Mouse (Mus musculus) left cerebral cortex, postnatal 4 days (tissue): Measurements from ENCODE around the gene Sec24c. TPM values are rescaled to one million over a fixed set of nuclear protein-coding genes. Genes with fewer than 3 reads are reported as not detected.

Source experiments
- DNase-seq: peaks from one replicate; pipeline ENCODE4 v3.0.0-alpha.2; 2022
- intact Hi-C: fragments of 180-260 bp; cut with DNase I; formaldehyde crosslinking; loops from one replicate; pipeline ENCODE4 v1.15.1; 2025
- total RNA-seq, 2 experiments: library from RNA; stranded (reverse); gene quantifications; 2 replicates each; pipeline ENCODE4 v1.2.3; 2021

Gene Sec24c
- total RNA-seq, 2 experiments from 2014 or later: 124 to 151 TPM

DNA sequence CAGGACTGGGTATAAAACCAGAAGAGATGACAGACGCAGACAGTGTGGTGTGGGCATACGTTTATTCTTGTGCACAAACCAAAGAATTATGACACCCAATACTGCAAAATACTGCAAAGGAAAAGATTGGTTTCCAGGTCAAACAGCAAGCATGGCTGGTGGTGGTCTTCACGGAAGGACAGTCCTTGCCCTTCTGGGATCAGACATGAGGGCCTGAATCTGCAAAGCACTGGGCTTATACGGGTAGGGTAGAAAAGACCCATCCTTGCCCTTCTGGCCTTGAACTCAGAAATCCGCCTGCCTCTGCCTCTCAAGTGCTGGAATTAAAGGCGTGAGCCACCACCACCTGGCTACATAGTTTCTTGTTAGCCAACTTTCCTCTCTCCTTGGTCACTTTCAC lies 15.2 kb upstream of the Sec24c start:
- intact Hi-C loops: loop anchor here (5.0 kb wide), 1 partner anchor 82 kb away; no protein-coding TSS in a partner anchor
- no peak for DNase-seq

DNA sequence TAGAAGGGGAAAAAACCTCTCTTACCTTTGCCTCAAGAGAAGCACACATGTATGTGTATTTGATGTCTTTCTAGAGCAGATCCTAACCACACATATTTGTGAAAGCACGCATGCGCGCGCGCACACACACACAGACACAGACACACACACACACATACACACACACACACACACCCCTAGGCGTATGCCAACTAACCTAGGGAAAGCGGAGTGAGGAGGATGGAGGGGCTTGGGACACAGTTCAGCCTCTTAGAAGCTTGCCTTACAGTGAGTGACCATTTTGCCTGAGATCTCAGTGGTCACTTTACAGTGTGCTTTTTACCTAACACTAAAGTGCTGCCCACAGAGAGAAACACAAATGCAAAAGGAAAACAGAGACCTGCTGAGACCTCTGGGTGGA lies 14.4 kb upstream of the Sec24c start:
- intact Hi-C loops: loop anchor here (5.0 kb wide), 1 partner anchor 82 kb away; no protein-coding TSS in a partner anchor
- DNase-seq: no peak

DNA sequence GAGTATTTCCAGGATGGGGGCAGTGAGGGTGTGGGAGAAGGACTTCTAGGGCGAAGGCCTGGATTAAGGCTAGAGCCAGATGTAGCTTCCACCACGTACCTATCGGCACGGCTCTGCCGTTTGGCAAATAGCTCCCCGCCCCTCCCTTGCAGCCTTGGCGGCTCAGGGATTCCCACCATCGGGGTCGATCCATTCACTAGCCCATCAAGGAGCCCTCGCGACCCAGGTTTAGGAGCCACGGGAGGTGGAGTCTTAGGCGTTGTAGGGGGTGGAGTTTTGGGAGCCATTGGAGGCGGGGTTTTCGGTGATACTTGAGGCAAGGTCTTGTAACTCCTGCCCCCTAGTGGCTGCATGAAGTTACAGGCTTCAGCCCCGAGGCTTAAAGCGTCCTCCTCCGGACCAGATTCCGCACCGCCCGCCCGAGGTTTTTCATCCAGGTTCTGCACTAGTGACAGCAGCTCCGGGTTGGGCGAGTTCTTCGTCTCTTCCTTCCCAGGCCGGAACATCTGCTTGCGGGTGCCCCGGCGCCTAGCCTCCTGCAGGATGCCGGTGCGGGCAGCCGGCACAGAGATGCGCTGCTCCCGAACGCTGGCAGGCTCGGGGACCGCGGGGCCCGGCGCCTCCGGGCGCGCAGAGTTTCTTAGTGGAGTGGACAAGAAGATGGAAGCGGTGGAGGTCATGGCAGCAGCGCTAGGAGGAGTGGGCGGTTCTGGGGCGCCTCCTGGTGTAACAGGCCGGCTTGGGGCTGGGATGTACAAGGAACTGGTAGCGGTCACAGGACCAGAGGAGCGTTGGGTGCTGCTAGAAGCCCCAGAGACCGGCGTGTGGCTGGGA lies 13.1 kb upstream of the Sec24c start:
- intact Hi-C loops: no loop called here

DNA sequence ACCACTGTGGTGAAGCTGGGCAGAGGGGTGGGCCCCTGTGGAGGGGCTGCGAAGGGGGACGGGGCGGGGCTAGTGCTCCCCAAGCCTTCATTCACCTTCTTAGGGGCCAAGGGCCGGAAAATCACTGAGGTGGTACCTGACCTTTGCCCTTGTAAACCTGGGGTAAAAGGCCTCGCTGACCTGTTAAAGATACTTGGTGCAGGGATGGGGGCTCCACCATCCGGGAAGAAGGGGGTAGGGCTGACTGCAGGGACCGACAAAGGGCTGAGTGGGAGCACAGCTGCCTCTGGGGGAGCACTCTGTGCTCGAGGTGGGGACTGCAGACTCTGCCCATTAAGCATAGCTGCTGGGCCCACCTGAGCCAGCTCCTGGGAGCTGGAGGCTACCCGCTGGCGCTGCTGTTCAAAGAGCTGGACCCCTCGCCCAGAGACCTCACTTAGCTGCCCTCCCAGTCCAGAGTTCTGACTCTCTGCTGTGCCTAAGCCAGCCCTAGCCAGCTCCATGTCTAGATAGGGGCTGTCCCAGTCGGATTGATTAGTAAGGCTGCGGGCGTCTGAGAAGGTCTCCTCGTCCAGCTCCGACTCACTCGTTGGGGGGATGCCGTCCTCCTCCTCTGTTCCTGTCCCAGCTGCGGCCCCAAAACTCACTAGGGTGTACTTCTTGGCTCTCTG lies 12.3 kb upstream of the Sec24c start:
- intact Hi-C loops: no loop called here
- peak; percentile 16 for DNase-seq

More for the DNA sequence above, 13.1 kb upstream of the Sec24c start:
- DNase-seq: peak; percentile 95

DNA sequence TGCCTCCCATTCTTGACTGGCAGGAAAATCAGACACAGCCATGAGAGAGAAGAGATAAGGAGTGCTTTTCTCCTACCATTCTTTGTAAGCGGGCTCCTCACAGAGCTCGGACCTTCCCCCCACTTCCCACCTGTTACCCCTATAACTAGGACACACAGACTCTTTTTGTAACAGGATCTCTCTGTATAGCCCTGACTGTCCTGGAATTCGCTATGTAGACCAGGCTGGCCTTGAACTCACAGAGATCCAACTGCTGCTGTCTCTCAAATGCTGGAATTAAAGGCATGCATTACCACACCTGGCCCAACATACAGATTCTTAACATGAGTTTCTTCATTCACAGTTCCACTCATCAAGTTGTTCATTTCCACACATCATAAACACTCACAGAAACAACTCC lies 11.4 kb upstream of the Sec24c start:
- intact Hi-C loops: no loop called here
- DNase-seq: no peak

DNA sequence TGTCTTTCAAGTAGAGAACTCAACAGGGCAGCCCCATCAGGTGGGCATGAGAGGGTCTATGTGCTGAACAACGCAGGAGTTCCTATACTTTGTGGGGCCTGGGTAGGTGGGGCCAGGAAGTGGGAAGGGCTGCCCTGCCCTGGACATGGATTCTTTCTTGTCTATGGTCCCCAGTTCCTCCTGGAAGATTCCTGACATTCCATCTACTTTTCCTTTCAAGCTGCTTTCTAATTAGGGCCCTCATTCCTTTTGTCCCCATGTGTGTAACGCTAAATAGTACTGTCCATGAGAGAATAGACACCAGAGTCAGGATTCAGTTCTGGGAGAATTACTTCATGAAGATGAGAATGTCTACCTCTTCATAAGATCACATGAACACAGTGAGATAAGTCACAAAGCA lies 10.5 kb upstream of the Sec24c start:
- intact Hi-C loops: no loop called here

DNA sequence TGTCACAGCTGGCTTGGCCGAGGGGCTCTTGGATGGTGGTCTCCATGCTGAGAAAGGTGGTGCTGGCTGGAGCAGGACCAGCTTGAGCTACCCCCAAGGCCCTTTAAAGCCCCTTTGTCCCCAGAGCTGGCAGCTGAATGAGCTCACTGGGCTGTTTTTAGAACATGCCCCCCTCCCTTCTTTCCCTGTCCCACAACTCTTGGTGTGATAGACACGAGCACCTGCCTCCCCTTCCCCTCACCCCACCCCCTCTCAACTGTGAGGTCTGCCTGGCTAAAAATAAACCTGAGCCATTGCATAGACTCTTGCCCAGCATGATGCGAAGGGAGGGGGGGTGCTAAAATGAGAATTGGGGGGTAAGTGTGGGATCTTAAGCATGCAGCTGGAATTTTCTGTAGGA lies 9.7 kb upstream of the Sec24c start:
- no peak for DNase-seq
- intact Hi-C loops: no loop called here

More for the DNA sequence above, 10.5 kb upstream of the Sec24c start:
- no peak for DNase-seq

DNA sequence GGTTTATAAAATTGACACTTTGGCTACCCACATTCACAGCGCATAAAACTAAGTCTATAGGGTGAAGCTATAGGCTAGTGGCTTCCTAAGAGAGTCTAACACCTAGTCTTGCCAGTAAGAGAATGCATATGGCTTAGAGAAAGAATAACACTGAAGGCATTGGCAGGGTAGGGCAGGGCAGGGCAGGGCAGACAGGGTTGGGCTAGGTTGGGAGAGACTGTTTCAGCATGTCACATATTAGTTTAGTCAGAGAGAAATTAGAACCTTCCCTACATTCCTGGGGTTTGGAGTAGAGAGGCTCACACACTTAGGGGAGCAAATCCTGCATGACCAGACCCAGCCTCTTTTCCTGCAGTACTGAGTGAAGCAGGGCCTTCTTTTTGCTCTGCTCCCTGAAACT lies 6.6 kb upstream of the Sec24c start:
- intact Hi-C loops: no loop called here
- no peak for DNase-seq

DNA sequence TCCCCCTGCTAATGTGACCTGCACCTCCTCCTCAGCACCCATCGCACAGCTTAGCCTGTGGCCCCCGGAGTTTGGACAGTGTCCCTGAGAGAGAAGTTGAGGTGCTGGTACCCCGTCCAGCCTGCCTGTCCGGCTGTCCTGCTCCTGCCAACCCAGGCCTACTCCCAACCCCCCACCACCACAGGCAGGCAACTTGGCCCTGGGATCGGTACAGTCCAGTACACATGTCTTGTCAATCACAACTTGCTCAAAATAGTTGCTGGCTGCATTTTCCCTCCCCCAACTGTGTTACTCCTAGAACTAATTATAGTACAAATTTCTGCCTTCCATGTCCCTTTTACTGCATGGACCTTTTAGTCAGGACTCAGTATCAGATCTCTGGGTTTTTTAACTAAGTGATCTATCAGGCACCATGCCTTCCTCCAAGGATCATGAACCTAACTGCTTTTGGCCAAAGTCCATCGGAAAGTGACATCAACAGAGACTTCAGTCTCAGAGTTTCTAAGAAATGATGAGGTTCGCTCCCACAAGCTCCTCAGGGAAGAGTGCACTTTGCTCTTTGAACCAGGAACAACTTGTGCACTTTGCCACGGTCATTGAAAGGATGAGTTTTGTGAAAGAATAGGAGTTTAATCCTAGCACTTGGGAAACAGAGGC lies 5.8 kb upstream of the Sec24c start, which contains the start of gene Synpo2l:
Synpo2l (minus strand) TSS at position 201 of the 657 bp plus-strand sequence.
- no peak for DNase-seq
- intact Hi-C loops: no loop called here

DNA sequence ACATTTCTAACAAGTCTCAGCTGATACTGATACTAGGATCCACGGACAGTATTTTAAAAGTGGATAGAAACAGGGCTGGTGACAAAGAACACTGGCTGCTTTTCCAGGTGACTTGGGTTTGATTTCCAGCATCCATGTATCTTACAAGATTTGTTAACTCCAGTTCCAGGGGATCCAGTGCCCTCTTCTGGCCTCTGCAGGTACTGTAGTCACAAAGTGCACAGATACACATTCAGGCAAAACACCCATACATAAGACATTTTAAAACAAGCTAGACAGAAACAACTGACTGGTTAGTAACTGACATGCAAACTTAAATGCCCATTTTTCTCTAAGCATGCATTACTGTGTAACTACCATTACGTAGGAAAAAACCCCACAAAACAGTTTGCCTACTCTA lies 1.1 kb upstream of the Sec24c start:
- DNase-seq: peak; percentile 34
- intact Hi-C loops: no loop called here

DNA sequence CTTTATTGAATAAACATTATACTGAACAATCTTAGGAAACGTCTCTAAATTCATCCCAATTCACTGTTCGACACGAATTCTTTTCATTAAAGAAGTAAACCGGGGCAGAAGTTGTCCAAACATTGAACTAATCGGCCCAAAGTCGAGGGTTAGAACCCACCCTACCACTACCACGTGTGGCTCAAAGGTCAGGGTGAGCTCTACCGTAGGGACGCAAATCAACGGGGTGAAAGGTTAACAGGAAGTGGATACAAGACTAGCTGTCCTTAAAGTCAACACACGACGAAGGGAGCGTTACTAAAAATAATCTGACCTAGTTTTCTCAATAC lies 409 bp upstream of the Sec24c start:
- DNase-seq: no peak
- intact Hi-C loops: no loop called here

DNA sequence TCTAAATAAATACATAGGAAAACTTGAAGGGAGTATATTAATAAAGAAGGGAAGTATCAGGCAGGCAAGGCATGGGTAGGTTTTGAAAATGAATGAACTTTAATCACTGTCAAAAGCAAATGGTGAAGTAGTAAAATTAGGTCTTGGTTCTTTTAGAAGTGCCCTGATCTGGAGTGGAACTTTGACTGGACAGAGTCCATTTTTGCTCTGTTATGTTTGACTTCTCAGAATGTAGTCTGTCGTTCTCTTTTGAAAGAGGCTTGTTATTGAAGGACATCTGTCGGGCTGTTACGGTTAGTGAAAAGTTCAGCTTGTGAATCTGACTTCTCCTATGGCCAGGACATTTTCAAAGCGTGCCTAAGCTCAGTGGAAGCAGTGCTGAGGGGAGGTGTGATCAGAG lies 3.8 kb downstream of the Sec24c start:
- intact Hi-C loops: no loop called here
- DNase-seq: no peak

DNA sequence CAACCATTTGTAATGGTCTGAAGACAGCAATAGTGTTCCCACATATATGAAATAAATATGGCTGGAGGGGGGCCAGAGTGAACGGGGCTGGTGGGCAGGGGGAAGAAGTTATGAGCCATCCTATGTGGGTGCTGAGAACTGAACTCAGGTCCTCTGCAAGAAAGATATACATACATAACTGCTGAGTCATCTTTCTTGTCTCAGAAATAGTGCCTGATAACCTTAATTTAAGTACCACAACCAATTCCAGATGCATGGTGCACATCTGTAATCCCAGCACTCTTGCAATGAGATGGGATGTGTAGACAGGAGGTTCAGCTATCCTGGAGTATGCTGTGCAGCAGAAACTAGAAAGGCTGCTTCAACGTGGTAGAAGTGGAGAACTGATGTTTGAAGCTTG lies 7.6 kb downstream of the Sec24c start:
- DNase-seq: no peak
- intact Hi-C loops: no loop called here

DNA sequence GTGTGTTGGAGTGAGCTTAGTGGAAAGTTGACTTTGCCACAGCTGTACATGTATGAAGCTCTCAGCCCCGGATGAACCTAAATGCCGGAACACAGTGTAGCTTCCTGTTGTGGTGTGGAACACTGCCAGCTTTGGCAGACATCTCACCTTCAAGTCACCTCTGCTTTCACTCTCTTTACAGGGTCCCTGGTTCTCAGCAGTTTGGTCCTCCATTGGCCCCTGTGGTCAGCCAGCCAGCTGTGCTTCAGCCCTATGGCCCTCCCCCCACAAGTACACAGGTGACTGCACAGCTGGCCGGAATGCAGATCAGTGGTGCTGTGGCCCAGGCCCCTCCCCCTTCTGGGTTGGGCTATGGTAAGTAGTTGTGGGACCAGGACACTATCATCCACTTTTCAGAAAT lies 8.4 kb downstream of the Sec24c start:
- intact Hi-C loops: no loop called here
- no peak for DNase-seq

DNA sequence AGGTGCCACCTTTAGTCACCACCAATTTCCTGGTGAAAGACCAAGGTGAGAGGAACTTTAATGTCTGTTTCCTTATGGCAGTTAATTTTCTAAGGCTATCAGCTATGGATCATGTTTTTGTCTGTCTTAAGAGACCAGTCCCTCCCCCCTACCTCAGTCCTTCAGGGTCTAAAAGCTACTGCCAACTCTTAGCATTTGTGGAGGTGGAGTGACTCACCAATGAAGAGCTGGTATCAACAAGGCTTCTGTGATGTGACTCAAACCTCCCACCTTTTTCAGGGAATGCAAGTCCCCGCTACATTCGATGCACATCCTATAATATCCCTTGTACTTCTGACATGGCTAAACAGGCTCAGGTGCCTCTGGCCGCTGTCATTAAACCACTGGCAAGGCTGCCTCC lies 12.5 kb downstream of the Sec24c start:
- DNase-seq: no peak
- intact Hi-C loops: no loop called here

DNA sequence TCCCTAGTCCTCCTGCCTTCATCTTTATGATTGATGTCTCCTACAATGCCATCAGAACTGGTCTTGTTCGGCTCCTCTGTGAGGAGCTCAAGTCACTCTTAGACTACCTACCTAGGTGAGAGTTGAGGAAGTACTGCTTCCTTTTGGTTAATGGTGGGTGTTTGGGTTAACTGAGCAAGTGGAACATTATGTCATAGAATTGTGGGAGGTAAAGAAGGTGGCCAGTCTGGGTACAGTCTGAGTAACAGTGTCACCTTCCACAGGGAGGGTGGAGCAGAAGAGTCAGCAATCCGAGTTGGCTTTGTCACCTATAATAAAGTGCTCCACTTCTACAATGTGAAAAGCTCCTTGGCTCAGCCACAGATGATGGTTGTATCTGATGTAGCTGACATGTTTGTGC lies 14.9 kb downstream of the Sec24c start:
- intact Hi-C loops: no loop called here
- DNase-seq: no peak

DNA sequence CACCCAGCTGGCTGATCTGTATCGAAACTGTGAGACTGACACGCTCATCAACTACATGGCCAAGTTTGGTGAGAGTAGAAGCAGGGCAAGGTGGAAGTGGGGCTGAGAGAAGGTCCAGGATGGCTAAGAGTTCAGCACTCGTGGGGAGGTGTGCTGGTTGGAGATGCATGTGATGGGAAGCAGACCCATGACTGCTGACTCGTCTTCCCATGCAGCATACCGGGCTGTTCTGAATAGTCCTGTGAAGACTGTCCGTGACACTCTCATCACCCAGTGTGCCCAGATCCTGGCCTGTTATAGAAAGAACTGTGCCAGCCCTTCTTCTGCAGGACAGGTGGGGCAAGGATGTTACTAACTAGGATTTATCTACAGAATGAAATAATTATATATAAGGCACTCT lies 17.7 kb downstream of the Sec24c start:
- intact Hi-C loops: no loop called here
- DNase-seq: no peak

DNA sequence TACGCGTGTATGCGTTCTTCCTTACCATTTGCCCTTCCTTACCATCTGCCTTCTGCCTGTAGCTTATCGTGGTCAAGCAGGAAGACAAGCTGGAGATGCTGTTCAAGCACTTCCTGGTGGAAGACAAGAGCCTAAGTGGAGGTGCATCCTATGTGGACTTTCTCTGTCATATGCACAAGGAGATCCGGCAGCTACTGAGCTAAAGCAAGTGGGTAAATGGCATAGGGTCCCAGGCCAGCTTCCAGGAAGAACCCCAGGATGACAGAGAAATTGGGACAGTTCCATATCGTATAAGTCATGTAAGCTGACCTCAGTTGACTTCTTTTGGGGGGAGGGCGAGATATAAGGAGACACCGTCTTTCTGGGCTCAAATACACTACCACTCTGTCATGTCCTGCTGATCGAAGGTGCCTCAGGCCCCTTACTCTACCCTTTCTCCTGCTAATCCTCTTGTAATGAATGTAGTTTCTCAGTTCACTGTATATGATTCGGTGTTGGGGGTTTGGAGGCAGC lies 19.5 kb downstream of the Sec24c start:
- intact Hi-C loops: no loop called here
- no peak for DNase-seq

DNA sequence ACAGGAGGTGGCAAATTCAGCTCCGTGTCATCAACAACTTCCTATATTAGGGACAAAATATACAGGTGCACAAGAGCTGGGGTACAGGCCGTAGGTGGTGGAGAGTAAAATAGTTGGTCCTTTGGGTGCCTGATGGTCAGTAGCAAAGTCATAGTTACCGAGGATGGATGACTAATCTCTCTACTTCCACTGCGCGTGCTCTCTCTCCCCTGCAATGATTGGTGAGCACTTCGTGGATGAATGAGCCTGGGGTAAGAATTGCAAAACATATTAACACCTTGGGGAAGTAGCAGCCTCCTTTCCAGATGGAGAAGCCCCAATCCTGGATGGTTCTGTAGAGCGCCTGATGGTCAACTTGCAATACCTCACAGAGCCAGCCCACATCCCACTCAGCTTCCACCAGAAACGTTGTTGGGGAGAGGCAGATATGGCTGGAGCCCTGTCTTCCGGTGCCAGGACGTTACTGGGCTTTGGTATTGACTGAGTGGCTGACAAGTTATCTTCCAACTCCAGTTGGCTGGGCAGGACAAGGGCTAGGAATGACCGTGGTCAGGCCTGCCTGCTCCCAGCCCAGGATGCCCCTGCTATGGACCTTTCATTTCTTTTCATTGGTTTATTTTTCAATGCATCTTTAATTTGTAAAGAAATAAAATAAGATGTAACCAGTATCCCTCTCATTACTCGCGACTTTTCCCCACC lies 20.2 kb downstream of the Sec24c start:
- no peak for DNase-seq
- intact Hi-C loops: no loop called here

DNA sequence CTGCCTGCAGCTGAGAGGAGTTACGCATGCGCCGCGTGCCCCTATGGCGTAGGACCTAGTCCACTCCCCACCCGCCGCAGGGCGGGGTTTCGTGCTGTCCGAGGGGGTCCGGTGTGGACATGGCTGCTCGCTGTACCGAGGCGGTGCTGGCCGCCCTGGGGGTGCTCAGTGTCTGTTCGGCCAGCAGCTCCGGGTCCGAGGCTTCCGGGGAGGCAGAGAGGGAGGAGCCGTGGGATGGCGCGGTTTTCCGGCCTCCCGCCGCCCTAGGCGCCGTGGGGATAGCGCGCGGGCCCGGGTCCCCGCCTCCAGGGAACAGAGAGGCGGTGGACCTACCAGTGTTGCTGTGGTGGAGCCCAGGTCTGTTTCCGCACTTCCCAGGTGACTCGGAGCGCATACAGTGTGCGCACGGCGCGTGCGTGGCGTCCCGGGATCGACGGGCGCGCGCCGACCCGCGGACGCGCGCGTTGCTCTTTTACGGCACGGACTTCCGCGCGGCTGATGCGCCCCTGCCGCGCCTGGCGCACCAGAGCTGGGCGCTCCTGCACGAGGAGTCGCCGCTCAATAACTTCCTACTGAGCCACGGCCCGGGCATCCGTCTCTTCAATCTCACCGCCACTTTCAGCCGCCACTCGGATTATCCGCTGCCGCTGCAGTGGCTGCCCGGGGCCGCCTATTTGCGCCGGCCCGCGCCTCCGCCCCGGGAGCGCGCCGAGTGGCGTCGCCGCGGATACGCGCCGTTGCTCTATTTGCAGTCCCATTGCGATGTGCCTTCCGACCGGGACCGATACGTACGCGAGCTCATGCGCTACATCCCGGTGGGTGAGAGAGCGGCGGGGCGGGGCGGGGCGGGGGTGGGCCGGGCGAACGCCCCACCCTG lies 21.0 kb downstream of the Sec24c start, which contains the start of gene Fut11:
Fut11 (plus strand) TSS at position 85 of the 877 bp plus-strand sequence.
- DNase-seq: peak; percentile 93
- intact Hi-C loops: no loop called here
